Mouse (Mus musculus) cerebellum, adult 11 months (tissue): ENCODE results near the gene Gm5615.

Experiments used
- DNase-seq: peaks from one replicate; pipeline ENCODE4 v3.0.0; 2022

Gene Gm5615

GRCm38 (mm10) chr9:36541863-36542262 is at the start of gene Gm5615:
TSS of gene Gm5615 (minus strand) at chr9:36541963.
- DNase-seq, result no peak

DNA sequence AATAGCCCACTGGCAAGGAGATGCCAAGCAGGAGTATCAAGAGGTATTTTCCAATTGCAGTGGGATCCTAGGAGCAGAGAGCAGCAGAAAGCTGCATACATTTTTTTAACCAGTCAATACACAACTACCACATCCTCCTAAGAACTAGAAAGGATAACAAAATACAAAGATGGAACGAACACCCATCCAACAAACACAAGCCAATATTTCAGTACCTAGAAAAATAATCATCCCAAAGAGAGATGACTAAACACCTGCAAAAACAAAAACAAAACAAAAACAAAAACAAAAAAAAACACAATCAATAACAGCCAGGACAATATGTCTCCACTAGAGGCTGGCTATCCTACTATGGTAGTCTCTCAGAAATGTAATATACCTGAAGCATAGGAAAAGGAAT is 40.8 kb upstream of the Gm5615 start, which contains the start of gene Gm17689:
Gm17689 (minus strand) TSS at position 101 of the 400 bp plus-strand sequence.
- no peak for DNase-seq

DNA sequence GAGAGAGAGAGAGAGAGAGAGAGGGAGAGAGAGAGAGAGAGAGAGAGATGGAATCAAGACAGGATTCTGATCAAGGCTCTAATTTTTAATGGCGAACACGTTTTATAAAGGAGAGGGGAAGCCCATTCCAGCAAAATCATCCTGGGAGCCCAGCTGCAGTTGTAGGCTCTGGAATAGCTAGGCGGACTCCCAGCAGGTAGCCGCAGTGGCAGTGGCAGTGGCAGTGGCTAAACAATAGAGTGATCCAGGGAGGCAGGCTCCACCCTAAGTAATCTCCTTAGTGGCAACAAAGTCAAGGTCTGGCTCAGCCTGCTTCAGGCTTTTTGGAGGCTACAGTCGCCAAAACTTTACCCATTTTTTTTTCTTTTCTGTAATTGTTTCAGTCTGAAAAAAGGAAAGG is 37.6 kb downstream of the Gm5615 start:
- no peak for DNase-seq

DNA sequence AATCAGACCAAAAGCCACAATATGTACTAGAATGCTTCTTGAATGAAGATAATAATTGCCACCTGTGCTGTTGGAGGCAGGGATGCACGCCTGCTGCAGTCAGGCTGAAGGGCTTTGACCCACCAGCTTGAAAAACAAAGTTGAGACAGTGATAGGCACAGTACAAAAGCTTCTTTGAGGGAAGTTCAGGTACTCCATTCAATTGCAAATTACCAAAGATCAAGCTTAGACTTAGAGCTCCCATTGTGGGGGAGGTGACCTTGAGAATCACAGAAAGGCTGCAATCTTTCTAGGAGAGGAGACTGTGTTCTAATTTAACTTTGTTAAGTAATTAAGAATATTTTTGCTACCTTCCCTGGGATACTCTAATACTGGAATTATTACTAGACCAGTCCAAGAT is 45.9 kb downstream of the Gm5615 start:
- no peak for DNase-seq

DNA sequence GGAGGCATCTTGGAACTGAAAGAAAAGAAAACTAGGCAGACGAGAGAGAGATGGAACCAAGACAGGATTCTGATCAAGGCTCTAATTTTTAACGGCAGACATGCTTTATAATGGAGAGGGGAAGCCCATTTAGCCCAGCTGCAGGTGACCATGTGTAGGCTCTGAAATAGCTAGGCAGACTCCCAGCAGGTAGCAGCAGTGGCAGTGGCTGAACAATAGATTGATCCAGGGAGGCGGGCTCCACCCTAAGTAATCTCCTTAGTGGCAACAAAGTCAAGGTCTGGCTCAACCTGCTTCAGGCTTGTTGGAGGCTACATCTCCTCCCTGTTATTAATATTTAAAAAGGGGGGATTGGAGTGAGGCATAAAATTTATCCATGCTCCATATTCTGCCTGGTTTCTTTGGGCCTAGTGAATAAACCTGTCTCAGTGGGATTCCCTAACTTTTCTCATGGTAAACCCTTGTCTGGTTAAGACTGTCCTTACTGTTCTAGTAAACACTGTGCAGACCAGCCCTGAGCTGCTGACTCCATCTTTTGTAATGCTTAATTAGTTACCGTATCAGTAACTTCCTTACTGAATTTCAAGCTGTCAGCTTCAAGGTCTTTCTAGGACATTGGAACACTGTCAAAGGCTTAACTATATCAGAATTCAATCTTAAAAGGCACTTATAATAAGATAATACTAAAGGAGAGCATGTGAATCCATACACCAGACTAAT is 47.1 kb downstream of the Gm5615 start:
- DNase-seq, result no peak
